Mouse (Mus musculus) T-helper 17 cell (primary cell): ENCODE results near the gene Dhrs3.

Experiments used
- in situ Hi-C, 2 experiments: fragments of 300-600 bp; cut with MboI, MseI; formaldehyde crosslinking; loops; 1 replicate in 1 of 2; 2 replicates in 1 of 2; pipeline ENCODE4 v1.15.1; 2025; ENCODE audit warnings: high pct_unique_total_duplicates in 2 of 2

Gene Dhrs3

GRCm38 (mm10) chr4:144894487-144895210, 2.0 kb downstream of the Dhrs3 start:
- in situ Hi-C loops: loop anchor here (5.0 to 25.0 kb wide), 3 partner anchors 393 to 1732 kb away; no protein-coding TSS in a partner anchor

- in situ Hi-C loops: loop anchor here in 1 of 2 experiments (25.0 kb wide), 2 partner anchors 392 to 1733 kb away; no protein-coding TSS in a partner anchor
Observed at GRCm38 (mm10) chr4:144895211-144895590, 2.6 kb downstream of the Dhrs3 start.

GRCm38 (mm10) chr4:144896321-144896720, 3.7 kb downstream of the Dhrs3 start:
- in situ Hi-C loops: loop anchor here in 1 of 2 experiments (25.0 kb wide), 2 partner anchors 391 to 1734 kb away; no protein-coding TSS in a partner anchor

GRCm38 (mm10) chr4:144898036-144898649, 5.5 kb downstream of the Dhrs3 start:
- in situ Hi-C loops: loop anchor here in 1 of 2 experiments (25.0 kb wide), 2 partner anchors 389 to 1736 kb away; no protein-coding TSS in a partner anchor

GRCm38 (mm10) chr4:144898737-144899136, 6.1 kb downstream of the Dhrs3 start:
- in situ Hi-C loops: loop anchor here in 1 of 2 experiments (25.0 kb wide), 2 partner anchors 389 to 1736 kb away; no protein-coding TSS in a partner anchor

GRCm38 (mm10) chr4:144901561-144902111, 9.0 kb downstream of the Dhrs3 start:
- in situ Hi-C loops: no loop called here

- in situ Hi-C loops: no loop called here
Observed at GRCm38 (mm10) chr4:144903088-144903487, 10.5 kb downstream of the Dhrs3 start.

GRCm38 (mm10) chr4:144903932-144904331, 11.3 kb downstream of the Dhrs3 start:
- in situ Hi-C loops: no loop called here

- in situ Hi-C loops: no loop called here
Observed at GRCm38 (mm10) chr4:144905128-144905527, 12.5 kb downstream of the Dhrs3 start.

- in situ Hi-C loops: no loop called here
Observed at GRCm38 (mm10) chr4:144906001-144906889, 13.6 kb downstream of the Dhrs3 start.

GRCm38 (mm10) chr4:144906978-144907703, 14.5 kb downstream of the Dhrs3 start:
- in situ Hi-C loops: no loop called here

- in situ Hi-C loops: no loop called here
Observed at GRCm38 (mm10) chr4:144908825-144909224, 16.2 kb downstream of the Dhrs3 start.

- in situ Hi-C loops: no loop called here
Observed at GRCm38 (mm10) chr4:144910281-144910680, 17.7 kb downstream of the Dhrs3 start.

- in situ Hi-C loops: no loop called here
Observed at GRCm38 (mm10) chr4:144913298-144914152, 20.9 kb downstream of the Dhrs3 start.

- in situ Hi-C loops: no loop called here
Observed at GRCm38 (mm10) chr4:144916520-144916919, 23.9 kb downstream of the Dhrs3 start.

- in situ Hi-C loops: no loop called here
Observed at GRCm38 (mm10) chr4:144917101-144917500, 24.5 kb downstream of the Dhrs3 start.

GRCm38 (mm10) chr4:144918501-144918900, 25.9 kb downstream of the Dhrs3 start:
- in situ Hi-C loops: no loop called here

- in situ Hi-C loops: no loop called here
Observed at GRCm38 (mm10) chr4:144928693-144929436, 36.2 kb downstream of the Dhrs3 start.

GRCm38 (mm10) chr4:144929811-144930221, 37.2 kb downstream of the Dhrs3 start:
- in situ Hi-C loops: no loop called here
